Mouse (Mus musculus): ENCODE measurements around the gene Zfyve16.

Zfyve16 gene

DNA sequence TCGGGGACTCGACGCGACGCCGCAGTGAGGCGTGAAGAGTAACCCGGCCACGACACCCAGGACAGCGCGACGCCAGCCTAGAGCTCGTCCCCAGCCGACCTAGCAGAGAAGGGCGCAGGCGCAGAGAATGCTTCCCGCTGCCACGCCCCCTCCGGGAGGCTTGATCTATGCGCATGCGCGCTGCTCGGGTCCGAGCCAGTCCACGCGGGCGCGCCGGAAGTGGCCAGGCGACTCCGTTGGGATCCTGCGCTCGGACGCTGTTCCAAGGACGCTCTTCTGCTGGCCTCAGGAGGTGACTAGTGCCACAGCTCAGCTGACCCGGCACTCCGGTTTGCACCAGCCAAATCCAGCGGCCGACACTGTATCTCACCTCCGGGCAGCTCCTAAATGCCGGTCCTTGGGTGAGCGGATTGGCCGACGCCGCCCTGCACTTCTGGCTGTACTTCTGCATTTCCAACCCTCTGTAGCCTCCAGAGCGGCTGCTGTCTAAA is at the start of gene Zfyve16:
Zfyve16 (minus strand) TSS at position 148 of the 491 bp plus-strand sequence.
- peak; percentile 92 to 94 for DNase-seq (ENCODE audit: low spot score in 2 of 2)

DNA sequence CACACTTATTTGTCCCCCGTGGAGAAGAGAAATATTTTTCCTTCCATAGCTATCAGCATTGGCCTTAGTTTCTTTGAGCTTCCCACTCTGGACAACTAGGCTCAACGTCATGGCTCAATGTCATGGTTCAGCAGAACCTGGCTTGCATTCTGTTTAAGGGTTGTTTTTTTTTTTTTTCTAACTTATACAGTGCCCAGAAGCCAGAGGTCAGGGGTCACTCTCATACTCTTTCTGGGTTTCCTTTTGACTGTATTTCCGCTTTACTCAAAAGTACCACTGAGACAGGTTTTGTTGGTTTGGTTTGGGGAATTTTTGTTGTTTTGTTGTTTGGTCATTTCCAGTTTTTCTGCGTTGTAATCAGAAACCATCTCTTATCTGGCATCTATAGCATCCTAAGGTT is 47.5 kb upstream of the Zfyve16 start:
- DNase-seq (ENCODE audit: low spot score in 2 of 2) = no peak

DNA sequence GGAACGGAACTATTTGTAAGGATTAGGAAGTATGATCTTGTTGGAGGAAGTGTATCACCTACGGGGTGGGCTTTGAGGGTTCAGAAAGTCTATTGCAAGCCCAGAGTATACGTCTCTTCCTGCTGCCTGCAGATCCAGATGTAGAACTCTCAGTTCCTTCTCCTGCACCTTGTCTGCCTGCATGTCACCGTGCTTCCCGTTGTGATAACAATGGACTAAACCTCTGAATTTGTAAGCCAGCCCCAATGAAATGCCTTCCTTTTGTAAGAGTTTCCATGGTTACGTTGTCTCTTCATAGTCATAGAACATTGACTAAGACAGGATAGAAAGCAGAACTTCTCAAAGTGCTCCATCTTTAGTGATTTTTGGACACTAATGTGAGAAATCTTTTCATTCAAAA is 46.0 kb upstream of the Zfyve16 start:
- DNase-seq (ENCODE audit: low spot score in 2 of 2) = no peak

DNA sequence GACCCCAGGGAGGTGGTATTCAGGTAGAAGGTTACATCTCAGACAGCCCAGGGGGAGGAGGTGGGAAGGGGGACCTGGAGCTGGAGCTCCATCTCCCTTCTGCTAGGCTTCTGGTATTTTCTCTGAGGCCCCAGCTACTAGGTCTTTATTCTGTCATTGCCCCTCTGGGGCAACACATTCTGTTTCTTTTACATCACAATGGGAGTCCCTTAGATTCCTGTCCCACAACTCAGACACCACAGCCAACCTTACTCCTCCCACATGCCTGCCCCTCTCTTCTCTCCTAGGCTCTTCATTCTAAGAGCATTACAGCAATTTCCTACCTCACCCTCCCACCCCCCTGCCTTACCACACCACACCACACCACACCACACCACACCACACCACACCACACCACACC is 45.4 kb upstream of the Zfyve16 start, which contains the start of gene Spz1:
Spz1 (minus strand) TSS at position 101 of the 400 bp plus-strand sequence.
- no peak for DNase-seq (ENCODE audit: low spot score in 2 of 2)

DNA sequence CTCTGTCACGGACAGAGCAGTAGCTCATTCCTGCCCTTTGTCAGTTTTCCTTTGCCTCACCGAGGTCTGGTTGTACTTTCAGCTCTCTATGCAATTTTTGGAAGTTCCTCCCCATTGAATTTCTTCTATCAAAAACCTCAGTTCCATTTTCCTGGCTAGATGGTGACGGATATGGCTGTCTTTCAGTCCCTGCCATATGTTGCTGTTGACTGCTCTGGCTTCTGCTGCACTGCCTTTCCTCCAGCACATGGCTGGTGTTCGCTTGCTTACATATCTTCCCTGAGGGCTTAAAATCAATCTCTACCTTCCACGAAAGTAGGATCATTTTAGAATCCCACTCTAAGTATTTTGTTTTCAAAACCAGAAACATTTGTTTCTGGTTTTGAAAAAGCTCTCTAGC is 28.8 kb upstream of the Zfyve16 start:
- DNase-seq (ENCODE audit: low spot score in 2 of 2) = no peak

DNA sequence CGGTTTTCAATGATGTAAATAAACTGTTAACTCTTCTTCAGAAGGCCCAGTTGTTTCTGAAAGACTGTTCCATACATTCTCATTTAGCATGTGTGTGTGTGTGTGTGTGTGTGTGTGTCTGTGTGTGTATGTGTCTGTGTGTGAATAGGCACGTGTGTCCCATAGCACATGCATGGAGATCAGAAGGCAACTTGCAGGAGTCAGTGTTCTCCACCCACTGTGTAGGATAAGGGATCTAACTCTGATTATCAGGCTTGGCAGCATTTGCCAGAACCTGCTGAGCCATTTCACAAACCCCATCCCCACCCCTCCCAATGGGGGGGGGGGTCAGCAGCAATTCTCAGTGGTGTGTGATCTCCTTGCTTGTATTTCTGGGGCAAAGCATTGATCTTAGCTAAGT is 26.6 kb upstream of the Zfyve16 start:
- DNase-seq (ENCODE audit: low spot score in 2 of 2) = no peak

DNA sequence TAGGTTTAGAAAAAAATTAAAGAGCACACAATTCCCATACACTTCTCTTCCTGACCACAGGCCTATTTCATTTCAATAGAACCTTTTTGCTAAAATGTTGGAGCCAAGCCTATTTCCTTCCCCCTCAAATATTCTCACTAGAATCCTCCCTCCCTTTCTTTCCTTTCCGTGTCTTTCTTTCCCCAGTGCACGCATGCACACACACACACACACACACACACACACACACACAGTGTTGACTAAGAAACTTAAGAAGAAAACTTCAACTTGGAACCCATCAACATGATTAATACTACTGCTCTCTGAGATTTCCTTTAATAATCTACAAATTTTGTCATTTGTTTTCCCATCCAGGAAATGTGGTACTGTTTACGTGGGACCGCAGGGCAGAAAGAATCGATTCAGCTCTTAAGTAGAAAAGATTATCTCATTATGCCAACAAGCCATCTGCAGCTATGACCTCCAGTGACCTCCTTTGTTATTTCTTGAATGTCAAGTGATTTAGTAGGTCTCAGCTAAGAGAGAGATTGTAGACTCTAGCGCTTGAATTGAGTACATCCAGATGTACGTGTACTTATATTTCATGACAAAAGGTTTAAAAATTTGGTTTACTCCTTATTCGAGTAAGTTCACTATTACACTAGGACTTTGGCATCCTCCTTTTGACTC is 25.9 kb upstream of the Zfyve16 start:
- DNase-seq (ENCODE audit: low spot score in 2 of 2) = no peak

DNA sequence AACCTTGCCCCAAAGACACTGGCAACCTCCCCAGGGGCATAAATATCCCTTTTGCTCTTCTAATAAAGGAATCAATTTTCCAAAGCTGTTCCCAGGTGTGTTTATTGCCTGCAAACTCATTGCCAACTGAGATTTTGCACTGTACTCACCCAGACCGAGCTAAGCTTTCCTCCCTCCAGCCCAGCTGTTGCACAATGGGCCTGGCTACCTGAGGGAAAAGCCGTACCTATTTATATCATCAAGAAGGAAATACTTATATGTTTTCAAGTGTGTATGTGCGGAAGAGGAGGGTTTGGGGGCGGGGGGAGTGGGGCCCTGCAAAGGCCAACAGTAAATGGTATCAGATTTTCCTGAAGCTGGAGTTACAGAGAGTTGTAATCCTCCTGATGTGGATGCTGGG is 16.4 kb upstream of the Zfyve16 start:
- no peak for DNase-seq (ENCODE audit: low spot score in 2 of 2)

DNA sequence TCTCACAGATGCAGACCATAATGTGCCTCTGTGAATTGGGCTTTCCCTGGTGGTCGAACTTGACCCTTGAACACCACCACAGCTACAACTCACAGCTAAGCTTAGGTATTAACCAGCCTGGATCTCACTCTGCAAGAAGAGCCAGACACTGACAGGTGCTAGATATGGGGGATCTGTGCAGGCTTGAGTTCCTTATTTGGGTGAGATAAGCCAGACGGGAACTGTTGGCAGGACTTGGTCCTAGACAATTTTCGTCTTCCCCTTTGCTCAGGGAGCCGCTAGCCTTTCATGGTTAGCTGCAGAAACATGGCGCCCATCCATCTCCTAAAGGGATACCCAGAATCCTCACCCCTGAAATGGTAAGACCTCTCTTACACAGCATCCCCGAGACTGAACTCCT is 10.3 kb upstream of the Zfyve16 start:
- DNase-seq (ENCODE audit: low spot score in 2 of 2) = no peak

DNA sequence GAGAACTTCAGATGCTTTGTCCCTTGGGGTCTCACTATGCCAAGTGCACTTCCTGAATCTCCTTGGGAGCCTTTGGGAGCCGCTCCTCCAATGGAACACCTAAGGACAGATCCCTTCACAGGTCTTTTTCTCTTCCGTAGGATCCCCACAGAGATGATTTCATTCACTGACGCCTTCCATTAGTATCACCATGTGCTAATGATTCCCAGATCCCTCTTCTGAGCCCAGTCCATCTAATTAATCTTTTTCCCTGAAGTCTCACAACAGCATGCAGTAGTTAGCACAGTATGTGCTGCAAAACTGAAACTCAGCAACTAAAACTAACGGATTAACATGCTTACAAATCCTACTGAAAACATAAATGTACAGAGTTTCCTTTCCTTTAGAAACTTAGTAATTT is 8.5 kb upstream of the Zfyve16 start:
- DNase-seq (ENCODE audit: low spot score in 2 of 2) = no peak

DNA sequence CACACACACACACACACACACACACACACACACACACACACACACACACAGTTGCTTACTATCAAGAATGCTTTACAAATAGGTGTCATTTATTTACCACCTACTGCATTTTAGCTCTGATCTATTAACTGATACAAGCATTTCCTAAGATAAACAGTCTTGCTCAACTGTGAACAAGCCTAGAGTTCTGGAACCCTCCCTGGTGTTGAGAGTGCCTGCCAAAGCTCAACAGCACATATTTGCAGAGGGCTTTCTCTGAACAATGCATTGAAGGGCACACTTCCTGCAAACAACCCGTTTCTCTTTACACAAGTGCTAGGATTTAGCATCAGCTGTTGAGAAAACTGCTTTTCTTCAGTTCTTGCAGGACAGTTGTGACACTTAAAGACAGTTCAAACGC is 3.1 kb upstream of the Zfyve16 start:
- DNase-seq (ENCODE audit: low spot score in 2 of 2) = no peak

DNA sequence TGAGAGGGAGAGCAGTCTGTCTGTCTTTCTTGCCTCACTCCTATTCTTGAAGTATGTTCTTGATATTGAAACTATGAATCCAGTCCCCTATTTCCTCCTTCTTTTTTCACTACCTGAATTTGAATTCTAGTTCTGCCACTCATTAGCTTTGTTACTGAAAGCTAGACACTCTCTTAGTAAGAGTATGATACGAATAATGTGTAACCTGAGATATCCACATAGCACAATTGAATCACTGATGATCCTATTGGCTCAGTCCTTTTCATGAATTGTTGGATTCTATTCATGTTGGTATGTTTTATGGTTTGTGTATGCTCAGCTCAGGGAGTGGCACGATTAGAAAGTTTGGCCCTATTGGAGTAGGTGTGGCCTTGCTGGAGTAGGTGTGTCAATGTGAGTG is 1.5 kb upstream of the Zfyve16 start:
- no peak for DNase-seq (ENCODE audit: low spot score in 2 of 2)

DNA sequence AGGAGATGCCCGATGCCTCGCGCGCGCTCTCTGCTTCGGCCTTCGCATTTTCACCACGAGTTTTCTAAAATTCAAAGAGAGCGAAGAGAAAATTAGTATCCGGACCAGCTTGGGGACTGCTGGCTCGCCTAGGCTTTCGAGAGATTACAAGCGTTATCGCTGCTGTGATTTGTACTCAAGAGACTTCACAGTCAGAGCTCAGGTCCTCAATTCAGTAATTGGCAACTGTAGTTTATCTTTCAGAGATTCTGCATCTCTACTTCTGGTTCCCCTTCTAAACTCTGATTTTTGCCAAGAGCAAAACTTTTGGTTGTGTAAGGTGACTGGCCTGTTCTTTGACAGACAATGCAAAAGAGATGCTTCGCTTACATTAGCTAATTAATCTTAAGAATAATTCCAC is 569 bp upstream of the Zfyve16 start:
- no peak for DNase-seq (ENCODE audit: low spot score in 2 of 2)

DNA sequence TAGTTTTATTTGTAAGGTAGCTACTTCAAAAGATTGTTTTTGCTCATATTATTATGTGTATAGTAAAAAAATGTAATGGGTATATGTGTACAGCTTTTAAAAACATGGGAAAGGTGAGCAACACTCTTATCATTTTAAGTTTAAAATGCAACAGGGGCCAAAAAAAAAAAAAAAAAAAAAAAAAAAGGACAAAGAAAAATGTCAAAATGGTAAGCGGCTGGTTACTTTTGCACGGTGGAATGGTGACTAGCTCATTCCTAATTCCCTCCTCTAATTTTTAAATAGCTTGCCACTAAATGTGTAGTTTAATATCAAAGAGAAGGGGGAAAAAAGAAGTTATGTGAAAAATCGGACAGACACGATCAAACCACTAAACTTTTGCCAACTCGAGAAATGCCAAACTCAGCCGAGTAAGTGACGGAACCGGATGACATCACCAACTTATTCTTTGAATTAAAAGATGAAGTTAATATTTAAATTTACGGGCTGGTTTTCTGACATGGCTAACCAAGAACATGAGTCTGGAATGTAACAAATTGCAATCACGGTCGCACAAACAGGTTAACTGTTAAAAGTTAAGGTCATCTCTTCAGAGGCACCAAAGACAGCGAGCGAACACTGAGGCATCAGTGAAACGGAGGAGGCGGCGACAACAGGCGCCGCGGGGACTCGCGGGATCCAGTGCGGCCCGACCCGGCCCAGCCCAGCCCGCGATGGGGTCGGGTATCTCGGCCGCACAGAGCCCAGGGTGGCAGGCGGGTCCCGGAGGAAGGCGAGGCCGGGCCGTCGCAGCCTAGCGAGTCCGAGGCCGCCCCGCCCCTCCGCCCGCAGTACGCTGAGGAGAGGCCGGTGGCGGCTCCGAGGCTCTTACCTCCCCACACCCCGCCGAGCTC is 594 bp downstream of the Zfyve16 start:
- no peak for DNase-seq (ENCODE audit: low spot score in 2 of 2)

DNA sequence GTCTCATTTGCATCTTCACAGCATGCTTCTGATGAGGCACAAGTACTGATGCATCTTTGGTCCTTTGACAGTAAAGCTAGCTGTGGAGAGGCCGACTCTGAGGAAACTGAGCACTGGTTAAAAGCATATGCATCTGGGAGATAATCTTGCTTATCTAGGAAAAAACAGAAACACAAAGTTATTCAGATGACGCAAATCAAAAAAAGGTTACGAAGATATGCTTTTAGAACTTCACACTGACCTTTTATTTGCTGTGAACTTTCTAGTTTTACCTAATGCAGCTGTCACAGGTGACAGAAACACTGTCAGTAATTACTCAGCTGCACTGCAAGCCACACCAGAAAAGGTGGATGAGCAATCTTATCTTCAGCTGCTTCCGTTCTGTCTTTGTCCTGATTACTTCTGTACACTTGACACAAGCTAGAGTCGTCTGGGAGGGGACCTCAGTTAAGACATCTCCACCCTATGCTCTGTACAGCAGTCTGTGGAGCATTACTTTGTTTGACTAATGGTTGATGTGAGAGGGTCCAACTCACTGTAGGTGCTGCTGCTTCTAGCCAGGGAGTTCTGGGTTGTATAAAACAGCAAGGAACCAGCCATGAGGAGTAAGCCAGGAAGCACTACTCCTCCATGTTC is 7.4 kb downstream of the Zfyve16 start:
- DNase-seq (ENCODE audit: low spot score in 2 of 2) = no peak

DNA sequence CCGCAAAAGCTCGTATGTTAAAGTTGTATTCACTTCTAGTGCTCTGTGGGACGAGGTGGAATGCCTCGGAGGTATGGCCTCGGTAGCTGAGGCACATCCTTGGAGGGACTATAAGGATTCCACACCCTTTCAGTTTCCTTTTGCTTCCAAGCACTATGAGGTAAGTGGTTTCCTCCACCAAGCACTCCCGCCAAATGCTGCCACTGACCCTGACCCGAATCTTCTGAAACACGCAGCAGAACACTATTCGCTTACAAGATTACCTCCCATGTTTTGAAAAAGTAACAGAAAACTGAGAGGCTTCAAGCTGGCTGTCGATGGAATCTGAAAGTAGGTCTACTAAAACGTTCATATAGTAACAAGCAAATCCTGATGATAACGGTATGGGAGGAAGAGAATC is 25.8 kb downstream of the Zfyve16 start:
- no peak for DNase-seq (ENCODE audit: low spot score in 2 of 2)

DNA sequence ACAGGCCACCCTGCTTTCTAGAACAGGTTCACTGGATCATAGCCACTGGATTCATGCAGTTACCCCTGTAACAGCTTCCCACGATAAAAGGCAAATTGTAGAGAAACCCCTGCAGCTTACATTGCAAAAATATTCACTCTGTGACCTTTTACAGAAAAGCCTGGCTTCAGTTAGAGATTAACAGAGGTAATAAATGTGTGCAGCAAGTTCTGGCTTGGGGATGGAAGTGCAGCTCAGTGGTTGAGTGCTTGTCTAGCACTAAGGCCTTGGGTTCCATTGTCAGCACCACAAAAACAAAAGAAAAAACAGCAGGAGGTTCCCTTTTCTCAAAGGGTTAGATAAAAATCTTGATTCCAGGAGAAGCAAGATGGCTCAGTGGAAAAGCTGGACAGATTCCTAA is 38.7 kb downstream of the Zfyve16 start:
- DNase-seq (ENCODE audit: low spot score in 2 of 2) = no peak

DNA sequence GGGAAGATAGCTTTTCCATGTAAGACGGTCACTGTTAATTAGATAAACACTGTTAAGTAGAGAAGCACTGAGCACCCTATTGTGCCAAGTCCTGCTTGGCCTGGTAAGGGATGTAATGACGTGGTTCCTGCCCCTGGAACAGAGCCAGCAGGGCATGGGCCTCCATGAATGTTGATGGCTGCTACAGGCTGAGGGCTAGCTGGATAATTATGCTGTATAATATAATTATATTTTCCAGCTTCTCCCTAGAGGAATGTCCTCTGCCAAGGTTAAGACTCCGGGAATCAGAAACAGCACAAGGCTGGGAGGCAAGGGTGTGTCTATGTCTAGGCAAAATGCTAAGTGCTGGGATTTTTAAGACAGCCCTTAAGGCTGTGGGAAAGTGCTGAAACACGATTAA is 39.9 kb downstream of the Zfyve16 start:
- DNase-seq (ENCODE audit: low spot score in 2 of 2) = no peak

DNA sequence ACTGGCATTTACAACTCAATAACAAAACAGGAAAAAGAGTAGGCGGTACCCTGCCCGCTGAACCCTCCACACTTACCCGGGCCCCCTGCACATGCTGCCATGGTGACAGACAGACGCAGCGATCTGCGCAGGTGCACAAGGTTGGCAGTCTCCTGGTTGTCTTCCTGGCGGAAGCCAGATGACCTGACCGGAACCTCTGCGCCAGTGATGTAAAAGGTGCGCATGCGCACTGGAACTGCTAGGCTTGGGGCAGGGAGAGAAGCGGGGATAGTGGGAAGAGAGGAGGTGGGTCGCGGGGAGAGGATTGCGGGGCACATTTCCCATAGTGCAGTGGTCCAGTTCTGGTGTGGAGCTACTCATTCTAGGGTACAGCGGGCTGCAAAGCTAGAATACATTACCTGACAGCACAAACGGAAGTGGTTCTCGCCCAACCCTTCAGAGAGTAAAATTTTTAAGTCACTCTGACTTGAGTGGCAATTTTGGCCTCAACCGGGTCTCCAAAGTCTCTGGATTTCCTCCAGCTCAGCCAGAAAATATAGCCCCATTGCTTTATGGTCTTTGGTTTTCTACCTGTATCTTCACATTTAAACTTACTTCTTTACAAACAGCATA is 46.7 kb downstream of the Zfyve16 start, which contains the start of gene Fam151b:
Fam151b (minus strand) TSS at position 164 of the 612 bp plus-strand sequence.
- DNase-seq (ENCODE audit: low spot score in 2 of 2) = peak; percentile 76 to 82

DNA sequence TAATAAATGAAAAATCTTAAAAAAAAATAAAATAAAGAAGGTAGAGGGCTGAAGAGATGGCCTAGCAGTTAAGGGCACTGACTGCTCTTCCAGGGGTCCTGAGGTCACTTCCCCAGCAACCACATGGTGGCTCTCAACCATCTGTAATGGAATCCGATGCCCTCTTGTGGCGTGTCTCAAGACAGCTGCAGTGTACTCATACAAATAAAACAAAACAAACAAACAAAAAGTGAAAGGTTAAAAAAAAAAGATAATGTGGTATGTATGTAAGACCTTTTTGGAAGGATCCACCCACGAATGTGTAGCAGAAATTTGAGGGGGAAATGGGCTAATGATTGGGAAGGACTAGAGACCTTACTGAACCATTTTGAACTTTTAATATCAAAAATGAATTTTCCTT is 47.3 kb downstream of the Zfyve16 start:
- DNase-seq (ENCODE audit: low spot score in 2 of 2) = peak in 1 of 2 experiments; percentile 50

DNA sequence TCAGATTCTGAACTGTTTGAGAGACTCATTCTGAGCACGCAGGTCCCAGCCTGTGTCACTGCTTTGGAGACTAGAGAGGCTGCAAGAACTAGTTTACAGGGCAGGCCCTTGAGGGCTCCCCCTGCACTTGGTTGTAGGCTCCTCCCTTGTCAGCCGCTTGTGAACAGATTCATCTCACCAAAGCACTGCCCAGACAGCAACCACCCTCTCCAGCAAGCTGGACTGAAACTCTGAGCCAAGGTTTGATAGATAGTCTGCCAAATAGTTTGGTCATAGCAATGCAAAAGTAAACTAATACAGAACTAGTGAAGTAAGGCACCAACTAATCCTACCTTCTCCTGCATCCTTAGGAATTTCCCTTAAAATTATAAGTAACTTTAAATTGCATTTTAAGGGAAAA is 60.5 kb downstream of the Zfyve16 start:
- no peak for DNase-seq (ENCODE audit: low spot score in 2 of 2)

DNA sequence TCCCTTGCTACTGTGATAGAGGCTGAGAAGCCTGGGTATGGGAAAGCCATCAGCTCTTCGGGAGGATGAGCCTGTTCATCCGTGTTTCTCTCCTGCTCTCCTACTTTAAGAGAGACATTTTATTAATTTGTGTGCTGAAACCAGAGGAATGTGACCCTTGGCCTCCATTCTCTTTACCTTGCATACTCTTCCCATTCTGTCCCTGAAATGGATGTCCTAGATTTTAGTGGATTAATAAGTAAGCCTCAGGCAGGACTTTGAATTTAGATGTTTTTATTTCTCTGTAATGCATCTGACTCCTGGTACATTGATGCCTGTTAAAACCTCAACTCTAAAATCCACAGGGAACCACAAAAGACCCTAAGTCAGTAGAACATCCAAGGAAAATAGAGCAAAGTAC is 61.3 kb downstream of the Zfyve16 start:
- DNase-seq (ENCODE audit: low spot score in 2 of 2) = no peak
